Mouse (Mus musculus): ENCODE measurements around the gene Srrd. TPM values are rescaled to one million over a fixed set of nuclear protein-coding genes. Genes with fewer than 3 reads are reported as not detected.
"Not testable (repeated sequence)": the region's sequence is repeated elsewhere in the genome, so short reads cannot be mapped to it uniquely, and the experiment has no call there.

Srrd gene
- polyA plus RNA-seq, 1 experiment from 2014 or later: 48.9 TPM

GRCm38 (mm10) chr5:112324637-112325545 is 17.9 kb downstream of the Srrd start:
- H3K36me3 ChIP-seq (replicated peaks): peaks cover 23% of the 10 kb centered on the region
- peak overlapping the region; percentile 83 for H3K27ac ChIP-seq
- H3K4me3 ChIP-seq: peak overlapping the region; percentile 83
- 41% methylated on average over 24 of the region's 24 CpGs for WGBS
- no peaks in the 10 kb centered on the region for H3K9me3 ChIP-seq
- no peak for DNase-seq (ENCODE audit: extremely low spot score, low spot score)
- H3K27me3 ChIP-seq (ENCODE audit: poor library complexity, severe bottlenecking): no peaks in the 10 kb centered on the region
- H3K4me1 ChIP-seq: peaks cover 32% of the 10 kb centered on the region

- Histone ChIP-seq H3K4me1 (peaks cover 32% of the 10 kb centered on the region), H3K36me3 (replicated peaks) (peaks cover 7% of the 10 kb centered on the region), H3K9me3 (no peaks in the 10 kb centered on the region), H3K27me3 (ENCODE audit: poor library complexity, severe bottlenecking) (no peaks in the 10 kb centered on the region), H3K27ac (no peak overlapping the region), H3K4me3 (no peak overlapping the region)
- 89% methylated on average over 6 of the region's 6 CpGs for WGBS
- no peak for DNase-seq (ENCODE audit: extremely low spot score, low spot score)
These were observed 19.6 kb downstream of the Srrd start for GRCm38 (mm10) chr5:112323246-112323645.

GRCm38 (mm10) chr5:112321376-112321775 is 21.5 kb downstream of the Srrd start:
- H3K9me3 ChIP-seq: no peaks in the 10 kb centered on the region
- no peak overlapping the region for H3K27ac ChIP-seq
- H3K4me1 ChIP-seq: peaks cover 14% of the 10 kb centered on the region
- H3K27me3 ChIP-seq (ENCODE audit: poor library complexity, severe bottlenecking): no peaks in the 10 kb centered on the region
- no peak overlapping the region for H3K4me3 ChIP-seq
- H3K36me3 ChIP-seq (replicated peaks): no peaks in the 10 kb centered on the region
- WGBS: 90% methylated on average over 4 of the region's 4 CpGs
- DNase-seq (ENCODE audit: extremely low spot score, low spot score): no peak

- H3K9me3 ChIP-seq: no peaks in the 10 kb centered on the region
- H3K36me3 ChIP-seq (replicated peaks): 0 out of 2 replicates have a peak, but pooled peaks cover 2% of the 10 kb centered on the region
- H3K27me3 ChIP-seq (ENCODE audit: poor library complexity, severe bottlenecking): no peaks in the 10 kb centered on the region
- no peak for DNase-seq (ENCODE audit: extremely low spot score, low spot score)
- H3K4me3 ChIP-seq: no peak overlapping the region
- WGBS: 82% methylated on average over 6 of the region's 6 CpGs
- no peak overlapping the region for H3K27ac ChIP-seq
- H3K4me1 ChIP-seq: peaks cover 13% of the 10 kb centered on the region
These were observed 21.9 kb downstream of the Srrd start for GRCm38 (mm10) chr5:112320936-112321335.

GRCm38 (mm10) chr5:112320379-112320778 is 22.5 kb downstream of the Srrd start:
- no peak overlapping the region for H3K27ac ChIP-seq
- peaks cover 8% of the 10 kb centered on the region; the same call in 1 of the 2 replicates for H3K36me3 ChIP-seq (replicated peaks)
- no peaks in the 10 kb centered on the region for H3K9me3 ChIP-seq
- peaks cover 8% of the 10 kb centered on the region for H3K4me1 ChIP-seq
- WGBS: 84% methylated on average over 5 of the region's 5 CpGs
- no peak overlapping the region for H3K4me3 ChIP-seq
- H3K27me3 ChIP-seq (ENCODE audit: poor library complexity, severe bottlenecking): no peaks in the 10 kb centered on the region
- no peak for DNase-seq (ENCODE audit: extremely low spot score, low spot score)

- not testable (repeated sequence) for DNase-seq (ENCODE audit: extremely low spot score, low spot score); H3K4me1 ChIP-seq; H3K9me3 ChIP-seq; H3K4me3 ChIP-seq; H3K27me3 ChIP-seq (ENCODE audit: poor library complexity, severe bottlenecking); H3K27ac ChIP-seq
- WGBS: 64% methylated on average over 2 of the region's 2 CpGs
- peaks cover 17% of the 10 kb centered on the region for H3K36me3 ChIP-seq (replicated peaks)
These were observed 23.5 kb downstream of the Srrd start for GRCm38 (mm10) chr5:112319343-112319742.

- no peaks in the 10 kb centered on the region for H3K27me3 ChIP-seq (ENCODE audit: poor library complexity, severe bottlenecking)
- H3K36me3 ChIP-seq (replicated peaks): peaks cover 37% of the 10 kb centered on the region
- 70% methylated on average over 5 of the region's 5 CpGs for WGBS
- no peak overlapping the region for H3K4me3 ChIP-seq
- no peak overlapping the region for H3K27ac ChIP-seq
- H3K9me3 ChIP-seq: no peaks in the 10 kb centered on the region
- H3K4me1 ChIP-seq: peaks cover 9% of the 10 kb centered on the region
- no peak for DNase-seq (ENCODE audit: extremely low spot score, low spot score)
These were observed 25.5 kb downstream of the Srrd start for GRCm38 (mm10) chr5:112317328-112317727.

- Histone ChIP-seq H3K27ac (no peak overlapping the region), H3K36me3 (replicated peaks) (peaks cover 46% of the 10 kb centered on the region), H3K27me3 (ENCODE audit: poor library complexity, severe bottlenecking) (no peaks in the 10 kb centered on the region), H3K9me3 (no peaks in the 10 kb centered on the region), H3K4me1 (peaks cover 9% of the 10 kb centered on the region), H3K4me3 (no peak overlapping the region)
- 81% methylated on average over 5 of the region's 5 CpGs for WGBS
- DNase-seq (ENCODE audit: extremely low spot score, low spot score): no peak
These were observed 26.4 kb downstream of the Srrd start for GRCm38 (mm10) chr5:112316468-112316867.

- Histone ChIP-seq H3K4me3 (no peak overlapping the region), H3K9me3 (no peaks in the 10 kb centered on the region), H3K27ac (peak overlapping the region; percentile 35; the same call in 1 of the 2 replicates), H3K36me3 (replicated peaks) (peaks cover 77% of the 10 kb centered on the region), H3K4me1 (peaks cover 9% of the 10 kb centered on the region), H3K27me3 (ENCODE audit: poor library complexity, severe bottlenecking) (no peaks in the 10 kb centered on the region)
- no peak for DNase-seq (ENCODE audit: extremely low spot score, low spot score)
- WGBS: 69% methylated on average over 11 of the region's 11 CpGs
These were observed 29.5 kb downstream of the Srrd start for GRCm38 (mm10) chr5:112313222-112313885.

- H3K36me3 ChIP-seq (replicated peaks): peaks cover 49% of the 10 kb centered on the region
- no peak overlapping the region for H3K4me3 ChIP-seq
- H3K27me3 ChIP-seq (ENCODE audit: poor library complexity, severe bottlenecking): no peaks in the 10 kb centered on the region
- no peaks in the 10 kb centered on the region for H3K4me1 ChIP-seq
- no peak overlapping the region for H3K27ac ChIP-seq
- no peak for DNase-seq (ENCODE audit: extremely low spot score, low spot score)
- H3K9me3 ChIP-seq: no peaks in the 10 kb centered on the region
- 72% methylated on average over 5 of the region's 5 CpGs for WGBS
These were observed 37.0 kb downstream of the Srrd start for GRCm38 (mm10) chr5:112305842-112306241.

- H3K36me3 ChIP-seq (replicated peaks): peaks cover 13% of the 10 kb centered on the region
These were observed 40.5 kb downstream of the Srrd start for GRCm38 (mm10) chr5:112302310-112302709.

GRCm38 (mm10) chr5:112301694-112302093 is 41.1 kb downstream of the Srrd start:
- Histone ChIP-seq H3K36me3 (replicated peaks) (peaks cover 10% of the 10 kb centered on the region), H3K4me3 (no peak overlapping the region), H3K4me1 (peaks cover 11% of the 10 kb centered on the region), H3K27ac (no peak overlapping the region), H3K27me3 (ENCODE audit: poor library complexity, severe bottlenecking) (no peaks in the 10 kb centered on the region), H3K9me3 (no peaks in the 10 kb centered on the region)
- WGBS: 85% methylated on average over 4 of the region's 4 CpGs
- DNase-seq (ENCODE audit: extremely low spot score, low spot score): no peak

More at GRCm38 (mm10) chr5:112302310-112302709, 40.5 kb downstream of the Srrd start:
- H3K4me3 ChIP-seq: no peak overlapping the region
- no peaks in the 10 kb centered on the region for H3K27me3 ChIP-seq (ENCODE audit: poor library complexity, severe bottlenecking)
- H3K4me1 ChIP-seq: peaks cover 7% of the 10 kb centered on the region
- H3K27ac ChIP-seq: no peak overlapping the region
- no peak for DNase-seq (ENCODE audit: extremely low spot score, low spot score)
- WGBS: 91% methylated on average over 5 of the region's 5 CpGs
- no peaks in the 10 kb centered on the region for H3K9me3 ChIP-seq

Measured in forebrain, embryonic 10.5 days (tissue).